Mouse (Mus musculus) sigmoid colon, adult 10 weeks (tissue): Measurements from ENCODE around the gene Faim. TPM values are rescaled to one million over a fixed set of nuclear protein-coding genes. Genes with fewer than 3 reads are reported as not detected.

Experiments used
- polyA plus RNA-seq: library from polyadenylated mRNA; stranded (reverse); fragments of 350-450 nt; fragmentation: Illumina TruSeq; extraction: RNeasy Lipid Tissue Mini Kit (QIAGEN cat#74804); gene quantifications from one replicate; pipeline ENCODE4 v1.2.3, GENCODE M21; 2014; ENCODE audit warnings: low read depth, low replicate concordance

Gene Faim
- polyA plus RNA-seq = 18.7 TPM

DNA sequence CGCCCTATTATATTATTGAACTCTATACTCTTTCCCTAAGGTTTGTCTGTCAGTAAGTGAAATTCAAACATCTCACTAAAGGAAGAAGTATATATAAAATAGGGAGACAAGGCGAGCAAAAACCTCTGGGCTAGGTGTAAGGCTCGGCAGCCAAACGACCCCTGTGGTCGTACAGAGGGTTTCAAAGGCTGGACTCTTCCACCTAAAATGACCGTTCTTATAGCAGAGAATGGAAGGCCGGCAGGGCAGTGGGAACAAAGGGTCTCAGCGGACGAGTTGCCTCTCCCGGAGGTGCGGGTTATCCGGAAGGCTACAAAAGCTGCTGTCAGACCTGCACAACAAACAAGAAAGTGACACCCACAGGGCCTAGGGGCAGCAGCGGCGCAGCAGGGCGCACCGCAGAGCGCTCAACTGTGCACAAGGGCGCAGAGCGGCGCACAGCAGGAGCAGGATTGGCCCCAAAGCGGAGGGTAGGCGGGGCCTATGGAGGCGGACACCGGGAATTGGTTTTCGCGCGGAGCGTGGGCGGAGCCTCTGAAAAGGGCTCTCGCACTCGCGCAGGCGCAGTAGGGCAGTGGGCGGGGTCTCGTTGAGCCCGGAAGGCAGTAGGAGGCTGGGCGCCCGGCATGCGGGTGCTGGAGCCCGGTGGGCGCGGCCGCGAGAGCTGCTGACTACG is at the start of gene Faim:
TSS of gene Faim (plus strand) at position 574 of the 676 bp plus-strand sequence.

DNA sequence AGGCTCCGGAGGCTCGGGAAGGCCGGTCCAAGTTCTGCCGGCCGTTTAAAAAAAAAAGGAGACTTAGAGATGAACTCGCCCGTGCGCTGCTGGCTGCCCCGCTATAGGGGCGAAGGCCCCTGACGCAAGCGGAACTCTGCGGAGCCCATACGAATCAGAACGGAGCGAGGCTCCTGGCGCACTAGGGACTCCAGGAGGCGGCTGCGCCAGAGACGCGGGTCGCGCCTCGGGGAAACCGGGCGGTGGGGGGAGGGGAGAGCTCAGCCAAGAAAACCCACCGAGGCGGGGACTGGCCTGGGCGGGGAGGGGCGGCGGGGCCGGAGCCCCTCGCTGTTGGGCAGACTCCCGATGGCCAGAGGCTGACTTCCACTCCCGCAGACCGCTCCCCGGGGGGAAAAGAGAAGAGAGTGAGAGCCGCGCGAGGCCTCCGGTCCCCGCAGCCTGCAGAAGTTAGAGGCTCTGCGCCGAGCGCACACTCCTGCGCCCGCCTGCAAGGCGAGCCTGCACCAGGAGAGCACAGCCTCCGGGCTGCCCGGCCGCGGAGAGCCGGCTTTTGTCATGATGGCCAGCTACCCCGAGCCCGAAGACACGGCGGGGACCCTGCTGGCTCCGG is 31.0 kb upstream of the Faim start, which contains the start of gene Foxl2:
TSS of gene Foxl2 (plus strand) at position 186 of the 613 bp plus-strand sequence.

DNA sequence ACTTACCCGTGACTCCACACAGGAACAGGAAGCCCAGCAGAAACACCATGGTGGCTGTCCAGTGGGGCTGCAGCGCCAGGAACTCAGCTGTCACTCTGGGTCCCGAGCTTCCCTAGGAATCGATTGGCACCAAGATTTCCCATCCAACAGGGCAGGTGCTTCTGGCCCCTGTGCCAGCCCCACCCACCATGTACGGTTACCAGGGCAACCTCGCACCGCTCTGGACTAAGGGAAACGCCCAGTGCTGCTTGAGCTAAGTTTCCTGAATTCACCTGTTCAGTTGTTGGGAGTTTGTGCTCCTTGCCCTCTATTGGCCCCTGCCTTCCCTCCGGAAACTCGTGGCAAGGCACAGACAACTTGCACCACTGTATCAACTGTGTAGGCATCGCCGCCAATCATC is 49.4 kb downstream of the Faim start, which contains the start of gene Gm1123:
TSS of gene Gm1123 (minus strand) at position 141 of the 400 bp plus-strand sequence.

Other genes with a start within 250 kb of the Faim start
- not detected for gene Prr23a1, start 143.9 kb upstream of the Faim start, polyA plus RNA-seq
- gene Prr23a2, start 129.9 kb upstream of the Faim start, polyA plus RNA-seq = not detected
- gene Prr23a3, start 121.6 kb upstream of the Faim start, polyA plus RNA-seq = not detected
- not detected for gene 7420426K07Rik, start 83.3 kb upstream of the Faim start, polyA plus RNA-seq
- not detected for gene Foxl2, start 31.1 kb upstream of the Faim start, polyA plus RNA-seq
- gene Gm1123, start 49.3 kb downstream of the Faim start, polyA plus RNA-seq = 222 TPM
- gene Pik3cb, start 154.2 kb downstream of the Faim start, polyA plus RNA-seq = 9.8 TPM